Mouse (Mus musculus) inflammation-experienced regulatory T-cells, adult 6 months (primary cell): Measurements from ENCODE around the gene Palm2. TPM values are rescaled to one million over a fixed set of nuclear protein-coding genes. Genes with fewer than 3 reads are reported as not detected.

ENCODE experiments used
- ATAC-seq: one replicate; pipeline ENCODE4 v1.8.0; 2017
- polyA plus RNA-seq, 3 experiments: library from polyadenylated mRNA; unstranded; fragments of 100-300 nt; shearing (Covaris generic); gene quantifications; one replicate each; pipeline ENCODE4 v1.2.1; 2017

Gene Palm2
- polyA plus RNA-seq, 3 experiments from 2014 or later: not detected

DNA sequence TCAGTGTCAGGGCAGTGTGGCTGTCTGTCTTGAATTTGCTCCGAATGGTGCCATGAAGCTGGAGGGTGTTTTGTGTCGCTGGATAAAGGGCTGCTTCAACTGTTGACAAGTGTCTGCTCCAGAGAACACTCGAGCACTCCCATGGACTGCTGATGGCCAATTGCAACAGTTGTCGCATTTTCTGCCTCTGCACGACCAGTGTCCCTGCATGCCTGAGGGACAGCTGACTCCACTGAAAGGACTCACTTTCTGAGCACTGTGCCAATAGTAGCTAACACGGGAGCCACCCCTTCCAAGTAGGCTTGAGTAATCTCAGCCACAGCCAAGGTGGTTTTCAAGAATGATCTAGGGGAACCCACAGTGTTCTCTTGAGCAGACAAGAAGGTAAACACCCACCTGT lies 135.7 kb downstream of the Palm2 start:
- ATAC-seq: no peak

DNA sequence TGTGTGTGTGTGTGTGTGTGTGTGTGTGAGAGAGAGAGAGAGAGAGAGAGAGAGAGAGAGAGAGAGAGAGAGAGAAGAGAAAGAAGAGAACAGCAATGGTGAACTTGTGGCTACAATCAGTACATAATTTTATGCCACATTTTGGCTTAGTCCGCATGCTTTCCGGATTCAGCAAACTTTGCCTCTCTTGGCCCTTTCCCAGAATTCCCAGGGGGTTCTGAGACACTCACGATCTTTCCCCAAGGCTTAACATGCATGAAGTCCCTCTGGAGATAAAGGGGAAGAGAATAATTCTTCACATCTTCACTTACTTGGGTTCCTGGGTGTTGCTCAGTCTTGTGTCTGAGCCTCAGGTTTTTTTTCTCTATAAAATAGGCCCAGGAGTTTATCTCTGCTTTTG lies 136.2 kb downstream of the Palm2 start:
- no peak for ATAC-seq

DNA sequence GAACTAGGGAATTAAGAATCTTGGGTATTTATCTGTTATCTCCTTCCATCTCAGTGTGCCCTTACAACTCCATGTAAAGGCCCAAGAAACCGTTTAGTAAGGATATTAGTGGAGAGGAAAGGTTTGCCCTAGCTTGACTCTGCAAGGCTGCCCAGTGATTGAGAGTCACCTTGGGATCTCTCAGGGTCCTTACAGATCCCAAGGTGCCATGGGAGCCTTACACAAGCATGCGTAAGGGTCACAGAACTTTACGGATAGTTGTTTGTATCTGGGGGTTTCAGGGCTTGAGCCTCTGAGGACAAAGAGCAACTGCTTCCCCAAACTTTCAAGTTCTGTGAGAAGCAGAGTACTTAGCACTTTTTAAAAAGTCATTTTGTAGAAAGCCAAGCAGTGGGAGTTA lies 140.1 kb downstream of the Palm2 start:
- ATAC-seq: no peak

DNA sequence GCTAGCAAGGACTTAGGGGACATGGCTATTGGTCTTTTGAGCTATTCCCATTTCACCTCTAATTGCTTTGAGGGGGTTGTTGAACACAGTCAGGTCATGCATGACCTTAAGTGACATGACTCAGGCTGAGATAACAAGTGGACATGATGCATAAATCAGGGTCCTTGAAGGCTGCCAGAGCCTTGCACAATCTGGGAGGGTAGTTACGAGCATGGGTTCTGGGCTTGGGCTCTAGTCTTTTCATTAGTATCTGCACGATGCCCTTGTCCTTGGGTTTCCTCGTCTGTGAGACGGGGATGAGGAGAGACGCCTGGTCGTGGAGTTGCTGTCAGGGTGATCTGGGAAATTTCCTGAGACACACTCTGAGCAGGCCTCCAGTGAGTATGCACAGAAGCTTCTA lies 140.6 kb downstream of the Palm2 start:
- no peak for ATAC-seq

DNA sequence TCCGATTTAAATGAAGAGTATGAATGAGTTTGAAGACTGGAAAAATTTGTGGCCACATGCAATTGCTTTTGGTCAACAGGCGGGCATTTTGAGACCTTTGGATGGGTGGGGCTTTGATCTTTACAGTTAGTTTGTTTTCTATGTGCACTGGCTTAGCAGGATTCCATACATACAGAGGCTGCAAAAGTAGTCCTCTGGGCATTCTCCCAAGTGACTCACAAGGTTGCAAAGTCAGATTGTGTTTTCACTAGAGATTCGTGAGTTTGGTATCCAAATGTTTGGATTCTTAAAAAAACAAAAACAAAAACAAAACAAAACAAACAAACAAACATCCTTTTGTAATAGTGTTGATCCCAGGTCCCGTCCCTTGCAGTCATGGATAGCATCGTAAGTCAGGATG lies 141.6 kb downstream of the Palm2 start:
- ATAC-seq: no peak

DNA sequence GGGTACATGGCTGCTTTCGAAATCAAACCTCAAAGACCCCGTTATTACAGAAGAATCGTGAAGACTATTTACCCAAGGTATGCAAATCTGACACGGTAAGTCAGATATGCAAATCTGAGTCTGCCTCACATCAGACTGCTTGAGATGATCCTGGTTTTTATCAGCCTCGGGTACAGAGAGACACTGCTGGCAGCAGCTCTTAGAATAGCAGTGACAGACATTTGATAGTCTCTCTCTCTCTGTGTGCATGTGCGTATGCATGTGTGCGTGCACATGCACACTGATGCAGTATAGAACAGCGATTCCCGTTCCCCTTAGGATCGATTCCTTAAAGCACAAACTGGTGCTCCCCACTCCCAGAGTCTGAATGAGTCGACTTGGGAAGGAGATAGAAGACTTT lies 142.0 kb downstream of the Palm2 start:
- no peak for ATAC-seq

DNA sequence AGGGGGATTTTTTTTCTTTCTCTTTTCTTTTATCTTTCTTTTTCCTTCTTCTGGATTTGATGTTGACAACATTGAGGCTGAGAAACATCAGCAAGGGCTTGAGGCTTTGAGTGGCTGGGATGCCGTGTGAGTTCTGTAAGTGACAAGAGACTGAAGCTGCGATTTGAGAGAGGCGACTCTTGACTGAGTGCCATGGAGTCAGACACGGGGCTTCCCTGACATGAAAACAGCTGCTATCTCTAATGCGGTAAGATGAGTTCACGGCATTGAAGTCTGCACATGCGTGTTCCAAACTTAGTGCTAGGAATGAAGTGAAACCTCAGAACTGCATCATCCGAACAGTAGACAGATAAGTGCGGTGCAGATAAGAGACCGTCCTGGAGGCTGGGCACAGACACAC lies 145.6 kb downstream of the Palm2 start:
- no peak for ATAC-seq

DNA sequence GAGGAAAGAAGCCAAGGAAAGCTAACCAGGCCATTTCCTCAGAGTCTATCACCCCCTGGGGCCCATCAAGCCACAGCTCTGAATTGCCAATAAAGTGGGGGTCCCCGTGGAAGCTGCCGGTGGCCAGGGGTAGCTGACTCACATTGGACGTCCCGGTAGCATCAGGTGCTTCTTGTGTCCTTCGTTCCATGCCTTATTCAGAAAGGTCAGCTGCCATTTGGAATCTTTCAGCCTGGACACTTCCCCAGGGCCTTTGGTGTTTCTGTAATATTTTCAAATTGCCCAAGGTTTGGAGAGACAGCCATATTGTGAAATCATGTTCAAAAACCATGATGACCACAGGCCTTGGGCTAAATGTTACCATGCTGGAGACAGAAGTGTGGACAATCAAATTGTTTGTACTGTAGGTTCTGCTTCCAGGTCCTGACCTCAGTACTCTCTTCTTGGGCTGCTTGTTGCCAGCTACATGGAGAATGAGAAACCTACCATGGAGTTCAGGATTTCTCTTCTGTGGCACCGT lies 151.3 kb downstream of the Palm2 start:
- no peak for ATAC-seq

DNA sequence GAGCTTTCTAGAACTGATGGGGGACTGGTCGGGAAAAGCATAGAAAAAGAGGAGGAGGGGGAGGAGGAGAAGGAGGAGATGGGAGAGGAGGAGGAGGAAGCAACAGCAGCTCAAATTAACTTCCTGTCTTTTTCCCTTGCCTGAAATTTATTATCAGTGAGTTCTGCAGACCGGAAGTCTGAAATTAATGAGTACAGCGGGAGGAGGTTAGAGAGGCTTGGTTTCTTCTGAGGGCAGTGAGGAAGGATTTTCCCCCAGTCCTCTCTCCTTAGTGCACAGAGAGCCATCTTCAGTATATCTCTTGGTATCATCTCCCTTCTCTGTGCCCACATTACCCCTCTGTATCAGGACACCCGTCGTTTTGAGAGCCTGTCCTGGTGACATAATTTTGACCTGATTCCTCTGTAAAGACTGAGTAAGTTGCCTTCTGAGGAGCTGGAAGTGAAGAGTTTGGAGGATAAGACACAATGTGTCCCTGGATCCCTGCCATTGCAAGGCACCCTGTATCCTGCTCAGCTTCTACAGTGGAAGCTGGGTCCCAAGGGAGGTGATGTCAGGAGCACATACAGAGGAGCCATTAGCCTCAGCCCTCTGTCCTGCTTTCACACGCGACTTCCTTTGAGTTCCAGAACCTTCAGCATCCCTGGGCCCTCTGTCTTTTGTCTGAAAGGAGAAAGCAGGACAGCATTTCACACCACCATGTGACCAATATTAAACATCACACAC lies 153.0 kb downstream of the Palm2 start:
- ATAC-seq: no peak

DNA sequence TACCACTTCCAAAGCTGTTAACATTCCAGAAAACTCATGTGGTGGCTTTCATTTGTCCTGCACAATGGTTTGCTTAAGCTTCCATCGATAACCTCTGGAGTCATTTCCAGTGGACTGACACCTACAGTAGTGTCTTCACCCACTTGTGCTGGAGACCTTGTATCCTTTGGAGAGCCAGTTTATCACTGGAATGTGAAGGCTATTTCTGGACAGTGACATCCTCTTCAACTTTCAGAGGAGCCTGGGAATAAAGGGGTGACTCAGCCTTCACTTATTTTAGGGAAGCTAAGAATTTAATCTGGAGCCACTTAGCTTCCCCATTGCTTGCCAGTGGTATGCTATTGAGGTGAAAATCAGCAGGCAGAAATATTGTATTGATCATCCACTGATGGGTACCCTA lies 154.3 kb downstream of the Palm2 start:
- no peak for ATAC-seq

DNA sequence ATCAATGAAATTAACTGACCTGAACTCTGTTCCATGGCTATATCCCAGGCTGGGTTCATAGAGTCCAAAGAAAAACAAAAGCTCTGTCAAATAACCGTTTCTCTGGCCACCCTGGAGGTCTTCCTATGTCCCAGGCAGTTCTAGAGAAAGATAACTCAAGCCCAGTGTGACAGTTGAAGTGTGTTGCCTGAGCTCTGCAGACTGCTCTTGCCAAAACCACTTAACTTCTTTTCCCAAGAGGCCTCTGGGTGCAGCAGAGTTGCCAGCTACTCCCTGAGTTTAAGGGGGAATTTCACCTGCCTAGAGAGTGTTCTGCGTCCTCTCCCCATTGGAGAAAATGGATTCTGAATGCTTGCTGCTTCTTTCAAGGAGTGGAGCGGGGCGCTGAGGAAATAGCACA lies 158.7 kb downstream of the Palm2 start:
- ATAC-seq: no peak

DNA sequence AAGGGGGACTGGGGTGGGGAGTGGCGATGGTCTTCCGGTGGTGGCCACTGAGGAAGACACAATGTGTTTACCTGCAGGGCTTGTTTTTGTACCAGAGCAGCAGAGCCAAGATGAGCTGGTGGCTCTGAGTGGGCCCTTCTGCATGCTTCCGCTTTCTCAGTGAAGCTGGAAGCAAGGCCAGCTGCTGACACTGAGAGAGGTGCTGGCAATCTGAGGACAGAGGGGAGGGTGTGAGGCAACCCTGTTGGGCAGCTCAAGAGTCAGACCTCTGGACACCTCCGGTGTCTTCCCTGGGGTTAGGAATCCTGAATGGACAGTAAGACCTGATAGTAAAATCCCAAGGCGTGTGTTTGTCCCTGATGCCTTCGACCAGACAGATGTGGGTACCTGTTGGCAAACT lies 165.9 kb downstream of the Palm2 start:
- ATAC-seq: no peak

DNA sequence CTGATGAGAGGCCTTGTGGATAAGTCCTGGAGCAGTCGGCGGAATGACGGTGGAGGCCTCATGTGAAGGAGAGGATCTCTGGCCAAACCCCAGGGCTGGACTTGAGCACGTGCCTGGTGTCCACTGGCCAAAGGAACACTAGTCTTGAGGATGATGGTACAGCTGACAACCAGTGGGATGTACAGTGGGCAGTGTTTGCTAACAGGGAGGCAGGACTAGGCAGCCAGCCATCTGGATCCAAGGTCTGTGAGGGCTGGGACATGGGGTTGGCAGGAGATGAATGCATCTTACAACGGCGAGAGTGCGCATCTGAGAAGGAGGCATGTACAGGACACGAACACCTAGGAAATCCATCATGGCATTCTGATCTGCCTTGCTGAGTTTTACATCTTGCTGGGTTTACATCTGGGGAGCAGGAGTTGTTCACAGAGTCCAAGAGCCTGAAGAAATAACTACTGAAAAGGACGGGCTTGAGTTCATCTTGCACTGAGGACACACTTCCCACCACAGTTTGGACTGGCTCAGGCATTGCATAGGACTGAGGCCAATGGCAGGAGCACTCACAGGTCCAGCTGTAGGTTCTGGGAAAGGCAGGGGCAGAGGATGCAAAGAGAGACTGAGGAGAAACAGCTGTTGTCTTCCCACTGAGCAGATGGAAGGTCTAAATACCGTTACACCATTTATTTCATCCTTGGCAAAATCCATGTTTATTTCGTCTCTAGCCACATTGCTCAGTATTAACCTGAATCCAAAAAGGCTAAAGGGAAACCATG lies 166.8 kb downstream of the Palm2 start:
- no peak for ATAC-seq

DNA sequence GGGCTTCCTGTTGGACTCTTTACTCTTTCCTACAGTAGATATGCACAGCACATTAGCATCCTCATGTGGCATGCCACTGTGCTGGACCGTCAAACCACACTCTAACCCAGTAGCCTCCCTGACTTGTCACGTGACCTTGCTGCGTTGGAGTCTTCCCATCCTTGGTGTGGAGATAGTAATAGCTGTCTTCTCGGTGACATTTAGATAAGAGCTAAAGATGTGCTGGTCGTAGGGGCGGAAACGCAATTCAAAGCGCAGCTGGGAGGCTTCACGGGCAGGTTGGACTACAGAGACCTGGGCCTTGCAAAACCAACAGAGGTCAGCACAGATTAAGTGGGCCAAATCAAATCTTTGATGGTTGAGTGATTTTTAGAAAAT lies 167.4 kb downstream of the Palm2 start:
- no peak for ATAC-seq

DNA sequence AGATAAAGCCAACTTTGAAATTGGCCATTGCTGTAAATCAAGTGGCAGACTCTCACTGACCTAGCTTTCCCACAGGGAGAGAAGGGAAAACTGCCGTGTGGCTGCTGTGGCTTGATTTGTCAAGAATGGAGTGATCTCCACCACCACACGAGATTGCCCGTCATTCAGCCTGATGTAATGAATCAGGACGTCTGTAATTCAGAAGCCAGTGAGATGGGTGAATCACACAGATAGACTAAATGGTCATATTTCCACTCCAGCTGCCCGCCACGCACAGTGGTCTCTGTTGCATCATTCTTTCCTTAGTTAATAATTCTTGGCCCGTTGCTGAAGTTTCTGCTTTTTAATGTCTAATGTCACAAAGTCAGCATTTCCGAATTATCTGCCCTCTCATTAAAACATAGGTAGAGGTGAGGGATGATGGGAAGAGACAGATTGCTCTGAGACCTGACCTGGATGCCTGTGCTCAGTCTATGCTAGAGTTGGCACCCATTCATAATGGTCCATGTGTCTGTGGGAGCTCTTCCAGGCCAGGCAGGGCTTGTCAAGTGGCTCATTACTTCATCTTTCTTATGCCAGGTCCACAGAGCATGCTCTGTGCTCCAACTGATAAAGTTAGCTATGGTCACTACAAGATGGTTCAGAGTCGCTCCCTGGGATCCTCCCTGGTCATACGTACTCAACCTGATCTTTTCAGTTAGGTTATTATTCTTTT lies 168.0 kb downstream of the Palm2 start:
- no peak for ATAC-seq

DNA sequence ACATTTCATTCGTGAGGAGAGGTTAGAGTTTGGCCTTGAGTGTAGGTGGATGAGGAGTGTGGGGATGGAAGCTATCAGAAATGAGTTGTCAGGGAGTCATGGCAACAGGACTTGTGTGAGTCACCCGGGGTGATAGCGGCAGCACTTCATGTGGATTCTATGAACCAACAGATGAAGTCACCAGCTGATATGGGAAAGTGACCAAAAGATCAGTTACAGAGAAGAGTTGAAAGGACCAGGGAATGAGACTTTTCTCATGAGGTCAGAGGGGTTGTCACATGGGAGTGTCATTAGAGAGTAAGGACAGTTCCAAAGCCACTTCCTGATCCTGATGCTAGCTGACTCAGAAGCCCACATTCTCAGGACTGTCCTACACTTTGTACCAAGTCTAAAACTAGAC lies 172.2 kb downstream of the Palm2 start:
- no peak for ATAC-seq

DNA sequence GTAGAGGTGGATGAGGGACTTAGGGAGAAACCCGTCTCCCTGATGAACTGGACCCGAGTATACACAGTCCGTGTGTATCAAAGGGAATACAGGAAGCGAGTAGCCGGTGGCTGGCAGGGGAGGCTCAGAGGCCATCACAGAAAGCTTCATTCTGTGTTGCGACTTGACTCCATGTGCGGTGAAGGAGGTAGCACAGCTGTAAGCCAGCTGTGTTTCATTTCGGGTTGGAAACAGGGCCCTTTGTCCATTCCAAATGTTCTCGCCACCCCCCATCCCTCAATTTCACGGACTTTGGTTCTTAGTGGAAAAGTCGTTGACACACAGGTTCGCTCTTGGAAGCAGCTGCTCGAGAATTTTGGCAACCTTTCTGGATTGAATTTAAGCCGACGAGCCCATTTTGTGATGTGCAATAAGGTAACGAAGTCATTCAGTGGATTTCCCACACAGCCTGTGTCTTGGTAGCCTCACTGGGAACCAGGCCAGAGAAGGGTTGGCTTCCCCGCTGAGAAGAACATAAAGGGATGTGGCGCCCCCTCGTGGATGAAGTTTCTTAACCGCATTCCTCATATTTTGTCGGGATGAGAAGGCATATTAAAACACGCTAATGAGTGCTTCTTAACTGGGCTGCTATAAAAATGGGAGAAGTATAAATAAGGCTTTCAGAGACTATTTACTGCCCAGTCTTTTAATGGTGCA lies 173.3 kb downstream of the Palm2 start:
- ATAC-seq: no peak

DNA sequence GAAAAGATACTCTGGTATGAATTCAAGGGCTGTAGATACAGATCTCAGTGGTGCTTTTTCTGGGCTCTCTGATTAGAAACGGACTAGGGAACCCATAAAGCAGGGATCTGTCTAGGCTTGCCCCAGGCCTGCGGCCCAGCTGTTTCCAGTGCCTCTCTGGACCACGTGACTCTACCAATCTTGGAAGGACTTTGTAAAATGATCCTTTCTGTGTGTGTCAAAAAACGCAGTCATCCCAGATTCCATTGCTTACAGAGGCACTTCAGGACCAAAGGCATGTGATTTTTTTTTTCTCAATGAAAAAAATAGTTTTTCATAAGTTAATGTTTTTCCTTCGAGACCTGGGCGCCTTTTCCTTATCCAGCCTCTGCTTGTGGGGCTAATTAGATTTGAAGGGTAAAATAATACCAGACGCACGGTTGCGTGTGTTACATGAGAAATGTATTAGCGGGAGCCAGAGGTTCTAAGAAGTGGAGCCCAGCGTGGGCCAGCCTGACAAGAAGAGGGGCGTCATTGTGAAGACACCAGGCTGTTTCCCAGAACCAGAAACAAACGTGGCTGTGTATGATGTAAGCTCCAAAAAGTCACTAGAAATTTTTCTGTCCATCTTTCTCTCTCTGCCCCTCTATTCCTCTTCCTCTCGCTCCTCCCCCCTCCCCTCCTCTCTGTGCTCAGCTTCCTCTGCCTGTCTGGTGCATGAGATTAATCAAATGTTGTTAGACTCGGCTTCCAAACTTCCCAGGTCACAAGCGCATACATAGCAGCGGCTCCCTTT lies 177.4 kb downstream of the Palm2 start:
- no peak for ATAC-seq

DNA sequence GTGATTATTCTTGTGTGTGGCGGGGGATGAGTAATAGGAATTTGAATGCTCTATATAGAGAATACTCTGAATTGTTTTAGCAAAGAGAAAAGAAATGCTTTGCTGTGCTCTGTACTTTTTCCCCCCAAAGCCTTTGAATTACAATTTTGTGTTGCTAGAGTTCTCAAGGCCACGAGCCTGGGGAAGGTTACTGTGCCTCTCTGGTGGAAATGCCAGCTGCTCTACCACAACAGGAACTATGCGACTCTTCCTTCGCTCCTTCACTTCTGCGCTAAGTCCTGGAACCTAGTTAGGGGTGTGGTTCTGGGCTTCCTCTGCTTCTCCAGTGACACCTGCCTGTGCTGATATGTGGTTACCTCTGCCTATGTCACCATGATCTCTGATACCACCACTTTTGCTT lies 178.7 kb downstream of the Palm2 start:
- no peak for ATAC-seq

DNA sequence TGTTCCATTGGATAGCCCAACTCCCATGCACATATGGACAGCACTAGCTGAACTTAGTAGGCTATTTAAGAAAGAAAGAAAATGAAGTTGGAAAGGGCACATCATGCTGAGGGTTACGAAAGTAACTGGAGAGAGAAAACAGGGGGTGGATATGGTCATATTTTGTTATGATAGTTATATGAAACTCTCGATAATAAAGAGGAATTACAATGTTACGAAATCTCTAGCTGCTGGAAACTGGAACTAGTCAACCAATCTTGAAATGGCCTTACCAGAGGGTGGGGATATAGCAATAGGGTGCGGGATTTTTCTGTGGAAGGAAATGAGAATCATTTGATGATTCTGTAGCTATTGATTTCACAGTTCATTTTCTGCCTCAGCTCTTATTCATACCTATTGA lies 180.6 kb downstream of the Palm2 start:
- ATAC-seq: no peak

DNA sequence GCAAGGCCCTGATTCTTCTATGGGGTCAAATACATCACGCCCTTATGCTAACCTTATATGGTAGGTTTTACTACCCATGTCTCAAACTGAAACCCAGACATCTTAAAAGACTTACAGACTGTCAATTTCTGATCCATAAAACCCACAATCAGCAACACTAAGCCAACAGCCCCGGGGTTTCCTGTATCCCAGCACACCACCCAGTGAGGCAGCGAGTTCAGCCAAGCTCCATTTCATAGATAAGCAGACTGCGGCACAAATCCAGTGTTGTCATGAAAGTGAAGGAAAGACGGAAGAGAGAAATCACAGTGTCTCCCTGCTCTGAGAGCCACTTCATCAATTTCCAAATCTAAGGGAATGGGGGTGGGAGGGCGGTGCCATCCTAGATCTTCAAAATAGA lies 184.7 kb downstream of the Palm2 start:
- ATAC-seq: no peak

DNA sequence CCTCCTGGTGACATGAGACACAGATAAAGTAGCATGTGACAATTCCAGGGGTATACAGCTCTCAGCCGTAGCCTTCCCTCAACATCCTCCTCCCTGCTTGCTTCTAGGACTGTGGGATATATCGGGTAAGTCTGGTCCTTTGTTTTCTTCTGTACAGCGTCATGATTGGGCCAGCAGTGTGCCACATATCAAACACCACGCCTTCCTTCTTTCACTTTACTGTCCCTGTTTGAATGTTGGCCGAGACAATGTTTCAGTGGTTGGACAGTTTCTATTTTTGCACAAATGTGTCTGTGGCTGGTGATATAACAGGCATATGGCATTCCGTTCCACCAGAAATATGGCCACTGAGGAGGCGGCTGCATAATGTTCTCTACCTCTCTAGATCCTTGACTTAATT lies 188.8 kb downstream of the Palm2 start:
- ATAC-seq: no peak
